Mouse (Mus musculus) forebrain, embryonic 14.5 days (tissue): Measurements from ENCODE around the gene Prrc2b. TPM values are rescaled to one million over a fixed set of nuclear protein-coding genes. Genes with fewer than 3 reads are reported as not detected.

Experiments used
- ATAC-seq: fragments of 200-750 bp; cut with Nextera tagmentation; 2 replicates; pipeline ENCODE4 v1.8.0; 2017; ENCODE audit warnings: mild to moderate bottlenecking, moderate library complexity
- DNase-seq: peaks from one replicate; pipeline ENCODE4 v3.0.0-alpha.2; 2015; ENCODE audit warnings: low spot score
- H3K27ac ChIP-seq: fragments of 300-500 bp; sonication (generic); 2 replicates; pipeline ENCODE4 v1.5.1; 2014; ENCODE audit warnings: low read depth, mild to moderate bottlenecking, control low read depth, low read length, moderate library complexity
- H3K27me3 ChIP-seq: fragments of 300-500 bp; sonication (generic); replicated peaks from 2 replicates; pipeline ENCODE4 v1.6.1; 2014; ENCODE audit warnings: low read length, control low read depth, mixed read lengths; ENCODE audit not compliant: control insufficient read depth, insufficient read depth
- H3K36me3 ChIP-seq: fragments of 300-500 bp; sonication (generic); 2 replicates; pipeline ENCODE4 v1.6.1; 2014; ENCODE audit warnings: low read length, control low read depth; ENCODE audit not compliant: control insufficient read depth, insufficient read depth
- H3K4me1 ChIP-seq: fragments of 300-500 bp; sonication (generic); 2 replicates; pipeline ENCODE4 v1.6.1; 2014; ENCODE audit warnings: antibody characterized with exemption, low read length, control low read depth; ENCODE audit not compliant: control insufficient read depth, insufficient read depth
- H3K4me2 ChIP-seq: fragments of 300-500 bp; sonication (generic); 2 replicates; pipeline ENCODE4 v1.6.1; 2014; ENCODE audit warnings: mild to moderate bottlenecking, control low read depth, low read length
- H3K4me3 ChIP-seq: fragments of 300-500 bp; sonication (generic); 2 replicates; pipeline ENCODE4 v1.5.1; 2014; ENCODE audit warnings: low read depth, low read length, control low read depth
- H3K9ac ChIP-seq: fragments of 300-500 bp; sonication (generic); 2 replicates; pipeline ENCODE4 v1.6.1; 2014; ENCODE audit warnings: mild to moderate bottlenecking, low read length, control low read depth, moderate library complexity
- H3K9me3 ChIP-seq: fragments of 300-500 bp; sonication (generic); replicated peaks from 2 replicates; pipeline ENCODE4 v1.6.1; 2016; ENCODE audit warnings: low read length, control low read depth, mixed read lengths; ENCODE audit not compliant: control insufficient read depth
- WGBS: fragments of 180-500 bp; shearing (Covaris S2); extraction: QIAGEN DNeasy Blood & Tissue Kit; methylation state at CpG from one replicate; pipeline ENCODE4 v1.1.7; 2014; 5-methylcytosine and 5-hydroxymethylcytosine counted together
- polyA plus RNA-seq: library from polyadenylated mRNA; unstranded; fragments of >200 nt; fragmentation: Nextera tagmentation; extraction: Ambion mirVana; gene quantifications from 2 replicates; pipeline ENCODE4 v1.2.1, GENCODE M21; 2014

The Prrc2b gene
- polyA plus RNA-seq, 1 experiment from 2014 or later = 53.3 TPM

- H3K9me3 ChIP-seq = no peaks in the 10 kb centered on the region
- H3K36me3 ChIP-seq = no peaks in the 10 kb centered on the region
- H3K4me3 ChIP-seq = no peak overlapping the region
- H3K27me3 ChIP-seq = no peaks in the 10 kb centered on the region
- 90% methylated on average over 4 of the region's 4 CpGs for WGBS
- H3K4me1 ChIP-seq = no peaks in the 10 kb centered on the region
- no peak overlapping the region for H3K4me2 ChIP-seq
- no peak overlapping the region for H3K9ac ChIP-seq
- ATAC-seq (no peak), DNase-seq (no peak)
- no peak overlapping the region for H3K27ac ChIP-seq
These were observed 35.0 kb upstream of the Prrc2b start for GRCm38 (mm10) chr2:32115851-32116268.

- no peaks in the 10 kb centered on the region for H3K4me1 ChIP-seq
- H3K9me3 ChIP-seq = no peaks in the 10 kb centered on the region
- H3K36me3 ChIP-seq = no peaks in the 10 kb centered on the region
- ATAC-seq (no peak), DNase-seq (no peak)
- H3K9ac ChIP-seq = no peak overlapping the region
- H3K27ac ChIP-seq = no peak overlapping the region
- 90% methylated on average over 20 of the region's 20 CpGs for WGBS
- H3K27me3 ChIP-seq = no peaks in the 10 kb centered on the region
- no peak overlapping the region for H3K4me2 ChIP-seq
- H3K4me3 ChIP-seq = no peak overlapping the region
These were observed 30.8 kb upstream of the Prrc2b start for GRCm38 (mm10) chr2:32119802-32120750.

- no peaks in the 10 kb centered on the region for H3K27me3 ChIP-seq
- ATAC-seq (no peak), DNase-seq (no peak)
- no peaks in the 10 kb centered on the region for H3K36me3 ChIP-seq
- no peak overlapping the region for H3K9ac ChIP-seq
- H3K9me3 ChIP-seq = no peaks in the 10 kb centered on the region
- H3K4me3 ChIP-seq = no peak overlapping the region
- H3K4me2 ChIP-seq = no peak overlapping the region
- no peak overlapping the region for H3K27ac ChIP-seq
- WGBS = 78% methylated on average over 5 of the region's 5 CpGs
- no peaks in the 10 kb centered on the region for H3K4me1 ChIP-seq
These were observed 29.7 kb upstream of the Prrc2b start for GRCm38 (mm10) chr2:32121150-32121549.

GRCm38 (mm10) chr2:32121785-32122184 is 29.1 kb upstream of the Prrc2b start:
- Histone ChIP-seq H3K4me1 (no peaks in the 10 kb centered on the region), H3K9me3 (no peaks in the 10 kb centered on the region), H3K27ac (no peak overlapping the region), H3K36me3 (no peaks in the 10 kb centered on the region), H3K27me3 (no peaks in the 10 kb centered on the region), H3K9ac (no peak overlapping the region), H3K4me3 (no peak overlapping the region), H3K4me2 (no peak overlapping the region)
- DNase-seq (no peak), ATAC-seq (no peak)
- 84% methylated on average over 2 of the region's 2 CpGs for WGBS

- WGBS = 39% methylated on average over 16 of the region's 16 CpGs
- Histone ChIP-seq H3K27me3 (no peaks in the 10 kb centered on the region), H3K9me3 (no peaks in the 10 kb centered on the region), H3K4me3 (no peak overlapping the region), H3K9ac (no peak overlapping the region), H3K4me2 (no peak overlapping the region), H3K27ac (no peak overlapping the region), H3K4me1 (no peaks in the 10 kb centered on the region), H3K36me3 (no peaks in the 10 kb centered on the region)
- ATAC-seq (no peak), DNase-seq (no peak)
These were observed 23.0 kb upstream of the Prrc2b start for GRCm38 (mm10) chr2:32127653-32128535.

- 80% methylated on average over 5 of the region's 5 CpGs for WGBS
- Histone ChIP-seq H3K27ac (no peak overlapping the region), H3K27me3 (no peaks in the 10 kb centered on the region), H3K4me2 (no peak overlapping the region), H3K4me3 (no peak overlapping the region), H3K9ac (no peak overlapping the region), H3K9me3 (no peaks in the 10 kb centered on the region), H3K4me1 (no peaks in the 10 kb centered on the region), H3K36me3 (no peaks in the 10 kb centered on the region)
- no peak for ATAC-seq
- DNase-seq = no peak
These were observed 22.4 kb upstream of the Prrc2b start for GRCm38 (mm10) chr2:32128536-32128841.

- no peak overlapping the region for H3K4me3 ChIP-seq
- H3K9ac ChIP-seq = no peak overlapping the region
- H3K27me3 ChIP-seq = no peaks in the 10 kb centered on the region
- H3K4me2 ChIP-seq = no peak overlapping the region
- 64% methylated on average over 11 of the region's 11 CpGs for WGBS
- ATAC-seq = no peak
- no peaks in the 10 kb centered on the region for H3K4me1 ChIP-seq
- DNase-seq = no peak
- no peaks in the 10 kb centered on the region for H3K9me3 ChIP-seq
- no peak overlapping the region for H3K27ac ChIP-seq
- H3K36me3 ChIP-seq = no peaks in the 10 kb centered on the region
These were observed 21.4 kb upstream of the Prrc2b start for GRCm38 (mm10) chr2:32129383-32130074.

GRCm38 (mm10) chr2:32130435-32130834 is 20.4 kb upstream of the Prrc2b start:
- H3K9me3 ChIP-seq = no peaks in the 10 kb centered on the region
- WGBS = 35% methylated on average over 6 of the region's 6 CpGs
- H3K4me3 ChIP-seq = no peak overlapping the region
- ATAC-seq (no peak), DNase-seq (peak; percentile 72)
- H3K4me1 ChIP-seq = no peaks in the 10 kb centered on the region
- no peak overlapping the region for H3K9ac ChIP-seq
- no peak overlapping the region for H3K27ac ChIP-seq
- H3K4me2 ChIP-seq = no peak overlapping the region
- H3K27me3 ChIP-seq = no peaks in the 10 kb centered on the region
- no peaks in the 10 kb centered on the region for H3K36me3 ChIP-seq
